Mouse (Mus musculus) kidney, adult 2 months (tissue): ENCODE results near the gene Uqcc1. TPM values are rescaled to one million over a fixed set of nuclear protein-coding genes. Genes with fewer than 3 reads are reported as not detected.
"Not testable (repeated sequence)": the region's sequence is repeated elsewhere in the genome, so short reads cannot be mapped to it uniquely, and the experiment has no call there.

Source experiments
- DNase-seq: peaks from one replicate; pipeline ENCODE4 v3.0.0; 2021
- H3K27ac ChIP-seq: fragments of 200-500 bp; 2 replicates; pipeline ENCODE4 v1.5.1; 2012; ENCODE audit warnings: low read depth, low read length, control low read depth, inconsistent platforms; ENCODE audit not compliant: insufficient read depth
- H3K27me3 ChIP-seq: fragments of 200-500 bp; replicated peaks from 2 replicates; pipeline ENCODE4 v1.6.1; 2012; ENCODE audit warnings: mild to moderate bottlenecking, moderate library complexity, low read length, inconsistent platforms; ENCODE audit not compliant: control insufficient read depth, insufficient read depth
- H3K36me3 ChIP-seq: fragments of 200-500 bp; 2 replicates; pipeline ENCODE4 v1.6.1; 2012; ENCODE audit warnings: mild to moderate bottlenecking, moderate library complexity, low read length, inconsistent platforms; ENCODE audit not compliant: control insufficient read depth, insufficient read depth
- H3K4me1 ChIP-seq: fragments of 200-500 bp; 2 replicates; pipeline ENCODE4 v1.6.1; 2011; ENCODE audit warnings: low read length; ENCODE audit not compliant: control insufficient read depth, insufficient read depth
- H3K4me3 ChIP-seq: fragments of 200-500 bp; 2 replicates; pipeline ENCODE4 v1.5.1; 2011; ENCODE audit warnings: mild to moderate bottlenecking, low read depth, low read length, control low read depth; ENCODE audit not compliant: insufficient read depth
- CTCF ChIP-seq: fragments of 200-500 bp; conservative IDR thresholded peaks from 2 replicates; pipeline ENCODE4 v1.5.1; 2011; ENCODE audit warnings: low read depth, mild to moderate bottlenecking, control low read depth, low read length, moderate library complexity, mixed read lengths; ENCODE audit not compliant: insufficient read depth, insufficient read length
- POLR2A ChIP-seq: fragments of 200-500 bp; IDR thresholded peaks from one replicate; pipeline ENCODE4 v1.6.1; 2011; ENCODE audit warnings: low read depth, low read length, control low read depth
- WGBS: fragments of 180-500 bp; shearing (Covaris S2); methylation state at CpG from one replicate; pipeline ENCODE4 v1.1.7; 2018; 5-methylcytosine and 5-hydroxymethylcytosine counted together
- polyA plus RNA-seq: library from polyadenylated mRNA; depleted of rRNA; stranded (reverse); fragments of >200 nt; gene quantifications from 2 replicates; pipeline ENCODE4 v1.2.3, GENCODE M21; 2012

The Uqcc1 gene
- polyA plus RNA-seq, 1 experiment: 74.9 TPM

DNA sequence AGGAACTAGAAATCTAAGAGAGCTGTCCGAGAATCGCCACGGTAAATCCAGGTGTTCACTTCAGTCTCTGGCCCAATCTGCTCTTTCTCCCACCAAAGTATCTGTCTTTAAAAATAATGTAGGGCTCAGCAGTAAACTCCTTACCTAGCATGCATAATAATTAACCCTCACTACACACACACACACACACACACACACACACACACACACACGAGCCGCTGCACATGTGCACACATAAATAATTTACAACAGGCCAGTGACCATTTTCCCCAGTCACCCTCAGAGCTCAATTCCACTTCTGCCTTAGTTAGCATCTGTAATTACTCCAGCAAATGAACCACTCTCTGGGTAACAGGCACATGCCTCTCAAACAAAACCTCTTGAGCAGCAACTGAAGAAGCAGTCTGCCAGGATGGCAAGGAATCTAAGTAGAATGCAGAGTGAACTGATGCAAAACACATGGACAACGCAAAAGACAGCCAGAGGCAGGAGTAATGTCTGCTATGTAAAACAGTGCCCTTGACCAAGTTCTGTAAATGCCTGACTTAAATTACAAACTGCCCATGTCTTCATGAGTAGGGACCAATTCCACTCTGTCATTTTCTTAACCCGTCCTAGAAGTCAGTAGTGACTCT lies 1.3 kb downstream of the Uqcc1 start:
- WGBS: 31% methylated on average over 7 of the region's 7 CpGs
- Histone ChIP-seq H3K27me3 (no peaks in the 10 kb centered on the region), H3K4me1 (peaks cover 10% of the 10 kb centered on the region), H3K36me3 (no peaks in the 10 kb centered on the region), H3K4me3 (peak overlapping the region; percentile 89), H3K27ac (peak overlapping the region; percentile 52; the same call in 1 of the 2 replicates)
- peak; percentile 62 for DNase-seq
- TF ChIP-seq CTCF (no peak), POLR2A (no peak)

- H3K27me3 ChIP-seq, H3K4me1 ChIP-seq, DNase-seq, H3K36me3 ChIP-seq, H3K27ac ChIP-seq, H3K4me3 ChIP-seq: not testable (repeated sequence)
- WGBS: 87% methylated on average over 6 of the region's 6 CpGs
Observed at GRCm38 (mm10) chr2:155925213-155925612, 4.9 kb downstream of the Uqcc1 start.

GRCm38 (mm10) chr2:155923143-155923542 lies 7.0 kb downstream of the Uqcc1 start:
- WGBS: 93% methylated on average over 7 of the region's 7 CpGs
- TF ChIP-seq CTCF (no peak), POLR2A (no peak)
- Histone ChIP-seq H3K4me3 (no peak overlapping the region), H3K27me3 (no peaks in the 10 kb centered on the region), H3K27ac (no peak overlapping the region), H3K36me3 (no peaks in the 10 kb centered on the region), H3K4me1 (peaks cover 2% of the 10 kb centered on the region; the same call in 1 of the 2 replicates)
- no peak for DNase-seq

DNA sequence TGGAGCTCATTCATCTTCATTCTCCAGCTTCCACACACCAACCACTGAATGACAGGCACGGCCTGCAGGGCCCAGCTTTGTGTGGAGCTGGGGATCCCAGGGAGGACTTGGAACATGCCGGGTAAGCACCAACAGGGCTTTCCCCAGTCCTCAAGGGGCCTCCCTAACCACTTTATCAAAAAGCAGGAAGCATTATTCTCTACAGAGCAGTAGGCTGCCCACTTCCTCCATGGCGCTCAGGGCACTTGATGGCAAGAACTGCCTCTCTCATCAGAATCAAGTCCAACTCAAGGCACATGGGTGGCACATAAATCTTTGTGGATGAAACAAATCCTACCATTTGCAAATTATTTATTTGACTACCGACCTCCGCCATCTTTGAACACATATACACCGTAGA lies 15.4 kb downstream of the Uqcc1 start:
- no peaks in the 10 kb centered on the region for H3K27me3 ChIP-seq
- H3K4me3 ChIP-seq: no peak overlapping the region
- no peaks in the 10 kb centered on the region for H3K4me1 ChIP-seq
- H3K36me3 ChIP-seq: peaks cover 4% of the 10 kb centered on the region
- 87% methylated on average over 6 of the region's 6 CpGs for WGBS
- DNase-seq: no peak
- TF ChIP-seq POLR2A (no peak), CTCF (no peak)
- H3K27ac ChIP-seq: no peak overlapping the region

GRCm38 (mm10) chr2:155903632-155904008 lies 26.5 kb downstream of the Uqcc1 start:
- no peaks in the 10 kb centered on the region for H3K4me1 ChIP-seq
- H3K4me3 ChIP-seq: no peak overlapping the region
- H3K27me3 ChIP-seq: no peaks in the 10 kb centered on the region
- TF ChIP-seq POLR2A (no peak), CTCF (no peak)
- H3K27ac ChIP-seq: no peak overlapping the region
- DNase-seq: no peak
- H3K36me3 ChIP-seq: peaks cover 2% of the 10 kb centered on the region
- WGBS: 88% methylated on average over 6 of the region's 6 CpGs

DNA sequence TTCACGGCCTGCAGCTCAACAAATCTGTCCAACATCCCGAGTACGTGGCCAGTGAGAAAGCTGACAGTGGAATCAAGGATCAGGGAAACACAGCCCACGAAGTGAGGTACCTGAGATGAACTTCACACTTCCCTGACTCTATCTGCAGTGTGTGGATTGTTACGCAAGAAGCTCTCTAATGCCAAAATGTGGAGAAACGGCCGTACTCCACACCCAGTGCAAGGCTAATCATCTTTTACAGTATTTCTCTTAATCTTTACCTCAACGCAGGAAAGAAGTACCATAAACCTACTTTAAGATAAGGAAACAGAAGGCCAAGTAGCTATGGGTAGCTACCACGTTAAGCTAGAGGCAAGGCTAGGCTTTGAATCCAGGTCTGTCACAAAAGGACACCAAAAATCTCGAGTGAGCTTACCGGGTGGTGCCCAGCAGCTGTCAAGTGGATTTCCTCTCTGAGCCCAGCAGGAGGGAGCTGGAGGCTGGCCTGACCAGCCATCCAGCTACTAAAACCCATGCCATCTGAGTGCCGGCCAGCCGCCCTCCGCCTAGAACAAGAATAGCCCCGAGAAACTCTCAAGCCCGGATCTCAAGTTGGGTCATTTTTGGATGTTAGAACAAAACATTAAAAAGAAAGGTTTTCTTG lies 27.0 kb downstream of the Uqcc1 start:
- 65% methylated on average over 16 of the region's 16 CpGs for WGBS
- Histone ChIP-seq H3K4me1 (no peaks in the 10 kb centered on the region), H3K27me3 (no peaks in the 10 kb centered on the region), H3K36me3 (peaks cover 2% of the 10 kb centered on the region), H3K27ac (no peak overlapping the region), H3K4me3 (no peak overlapping the region)
- no peak for DNase-seq
- no peak for TF ChIP-seq POLR2A
- TF ChIP-seq CTCF: no peak

DNA sequence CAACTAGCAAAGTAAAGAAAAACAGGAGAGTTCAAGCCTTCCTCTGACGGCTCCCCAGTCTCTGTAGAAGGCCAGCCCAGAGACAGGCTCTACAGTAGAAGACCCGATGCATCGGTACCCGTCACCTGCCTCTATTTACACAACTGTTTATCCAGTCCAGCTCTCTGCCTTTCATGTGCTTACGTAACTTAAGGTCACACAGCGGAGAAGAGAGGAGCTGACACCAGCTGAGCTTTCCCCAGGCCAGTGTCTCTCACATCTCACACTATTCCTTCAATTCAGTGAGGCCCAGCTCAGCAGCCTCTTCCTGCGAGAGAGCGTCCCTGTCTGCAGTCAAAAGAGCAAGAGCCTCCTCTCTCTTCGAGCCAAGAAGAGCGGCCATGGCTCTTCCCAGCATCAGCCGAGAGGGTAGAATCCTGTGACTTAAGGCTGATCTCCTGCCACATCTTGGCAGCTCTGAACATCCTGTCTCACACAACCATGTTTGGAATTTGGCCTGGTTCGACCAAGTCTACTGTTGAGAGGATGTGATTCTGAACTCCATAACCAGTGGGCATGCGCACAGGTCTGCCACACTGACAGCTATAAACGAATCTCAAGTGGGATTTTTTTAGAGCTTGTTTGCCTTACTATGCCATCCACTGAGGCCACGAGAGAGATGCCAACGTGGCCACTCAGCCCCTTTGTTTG lies 34.9 kb downstream of the Uqcc1 start:
- DNase-seq: peak; percentile 21
- no peak overlapping the region for H3K27ac ChIP-seq
- no peak for TF ChIP-seq CTCF
- no peak for TF ChIP-seq POLR2A
- H3K27me3 ChIP-seq: no peaks in the 10 kb centered on the region
- H3K4me3 ChIP-seq: no peak overlapping the region
- no peaks in the 10 kb centered on the region; the same call in 1 of the 2 replicates for H3K36me3 ChIP-seq
- 0 out of 2 replicates have a peak, but pooled peaks cover 4% of the 10 kb centered on the region for H3K4me1 ChIP-seq
- WGBS: 73% methylated on average over 16 of the region's 16 CpGs
